Mouse (Mus musculus) right cerebral cortex, postnatal 36 days (tissue): ENCODE measurements around the gene Psd4.

ENCODE experiments used
- DNase-seq, 2 experiments: peaks; one replicate each; pipeline ENCODE4 v3.0.0; 2022; ENCODE audit warnings: low spot score in 2 of 2, mixed read lengths in 1 of 2

Gene Psd4

GRCm38 (mm10) chr2:24386158-24386963 lies 19.0 kb downstream of the Psd4 start:
- no peak for DNase-seq

DNA sequence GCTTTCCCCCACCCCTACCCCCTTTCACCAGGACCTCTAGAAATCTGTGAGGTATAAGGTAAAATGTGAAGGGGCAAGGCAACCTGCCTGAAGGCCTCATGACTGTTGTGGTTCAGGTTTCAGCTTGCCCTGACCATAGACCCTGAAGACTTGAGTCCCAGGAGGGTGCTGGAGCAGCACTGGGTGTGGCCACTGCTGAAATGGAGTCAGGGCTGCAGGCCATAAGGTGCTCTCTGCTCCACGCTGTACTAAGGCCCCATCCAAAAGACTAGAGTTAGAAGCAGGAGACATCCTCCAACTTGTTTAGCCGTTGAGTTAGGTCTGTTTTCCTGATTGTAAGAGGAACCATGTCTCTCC lies 19.6 kb downstream of the Psd4 start:
- no peak for DNase-seq

DNA sequence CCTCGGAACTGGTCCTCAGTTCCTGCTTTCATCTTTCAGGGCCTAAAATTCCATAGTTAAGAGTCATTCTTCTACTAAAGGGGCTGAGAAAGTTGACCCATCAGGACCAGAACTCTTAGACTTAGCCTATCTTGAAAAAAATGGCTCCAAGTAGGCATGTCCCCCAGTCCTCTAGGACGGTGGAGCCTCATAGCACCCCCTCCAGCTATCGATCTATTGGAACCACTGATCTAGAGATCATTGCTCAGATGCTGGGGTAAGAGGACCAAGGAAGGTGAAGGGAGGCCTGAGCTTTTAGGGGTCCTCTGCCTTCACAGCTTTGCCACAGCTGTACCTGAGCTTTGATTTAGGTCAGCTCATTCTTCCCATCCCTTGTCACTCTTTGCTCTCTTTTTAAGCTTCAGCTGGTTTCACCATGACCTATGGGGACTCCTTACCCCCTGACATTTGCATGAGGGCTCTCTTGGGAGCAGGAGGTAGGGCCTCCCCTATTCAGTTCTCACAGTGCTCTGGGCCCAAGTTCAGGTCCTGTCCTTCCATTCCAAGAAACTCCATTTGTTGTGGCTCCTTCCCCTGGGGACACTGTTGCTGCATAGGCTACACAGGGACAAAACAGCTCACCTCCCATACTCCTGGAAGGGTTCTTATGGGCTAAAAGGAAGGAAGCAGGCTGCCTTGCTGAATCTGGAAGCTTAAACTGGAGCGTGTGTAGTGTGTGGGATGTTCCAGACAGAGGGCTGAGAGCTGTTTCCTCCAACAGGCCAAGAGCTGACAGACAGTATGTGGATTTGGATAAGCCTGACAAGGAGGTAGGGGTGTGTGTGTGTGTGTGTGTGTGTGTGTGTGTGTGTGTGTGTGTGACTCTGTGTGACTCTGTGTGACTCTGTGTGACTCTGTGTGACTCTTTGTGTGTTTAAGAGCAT lies 20.2 kb downstream of the Psd4 start:
- peak; percentile 23 to 50 for DNase-seq

DNA sequence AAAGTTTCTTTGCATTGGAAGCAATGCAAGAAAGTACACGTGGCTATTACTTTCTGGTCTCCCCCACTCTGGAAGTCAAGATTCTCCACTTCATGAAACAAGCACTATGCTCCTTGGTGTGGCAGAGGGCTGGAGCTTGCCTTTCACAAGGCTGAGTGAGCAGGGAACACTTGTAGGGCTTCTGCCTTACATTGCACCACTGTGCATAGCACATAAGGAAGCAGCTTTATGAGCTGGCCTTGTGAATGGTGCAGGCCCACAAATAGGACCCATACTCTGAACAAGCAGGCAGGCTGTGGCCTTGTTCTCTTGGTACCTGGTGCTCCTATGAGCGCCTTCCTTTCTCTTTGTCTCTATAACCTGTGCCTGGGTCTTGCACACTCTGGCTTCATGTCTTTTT lies 25.9 kb downstream of the Psd4 start:
- DNase-seq = no peak

- DNase-seq = no peak
Observed at GRCm38 (mm10) chr2:24397115-24397514, 29.7 kb downstream of the Psd4 start.

DNA sequence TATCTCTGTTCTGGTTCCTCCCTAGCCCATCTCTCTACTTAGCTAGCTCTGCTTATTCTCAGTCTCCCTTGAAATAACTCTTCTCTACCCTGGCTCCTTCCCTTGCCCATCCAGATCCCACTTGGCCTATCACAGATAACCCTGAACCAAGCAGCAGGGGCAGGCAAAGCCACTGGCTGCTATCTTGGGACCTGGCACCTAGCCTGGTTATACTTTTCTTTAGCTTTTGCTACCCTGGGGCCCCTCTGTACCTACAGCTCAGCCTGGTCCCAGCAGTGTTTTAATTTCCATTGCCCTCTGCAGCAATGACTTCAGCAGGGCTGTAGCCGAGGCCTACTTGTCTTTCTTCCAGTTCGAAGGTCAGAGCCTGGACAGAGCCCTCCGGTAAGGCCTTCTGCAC lies 33.3 kb downstream of the Psd4 start:
- DNase-seq = no peak

DNA sequence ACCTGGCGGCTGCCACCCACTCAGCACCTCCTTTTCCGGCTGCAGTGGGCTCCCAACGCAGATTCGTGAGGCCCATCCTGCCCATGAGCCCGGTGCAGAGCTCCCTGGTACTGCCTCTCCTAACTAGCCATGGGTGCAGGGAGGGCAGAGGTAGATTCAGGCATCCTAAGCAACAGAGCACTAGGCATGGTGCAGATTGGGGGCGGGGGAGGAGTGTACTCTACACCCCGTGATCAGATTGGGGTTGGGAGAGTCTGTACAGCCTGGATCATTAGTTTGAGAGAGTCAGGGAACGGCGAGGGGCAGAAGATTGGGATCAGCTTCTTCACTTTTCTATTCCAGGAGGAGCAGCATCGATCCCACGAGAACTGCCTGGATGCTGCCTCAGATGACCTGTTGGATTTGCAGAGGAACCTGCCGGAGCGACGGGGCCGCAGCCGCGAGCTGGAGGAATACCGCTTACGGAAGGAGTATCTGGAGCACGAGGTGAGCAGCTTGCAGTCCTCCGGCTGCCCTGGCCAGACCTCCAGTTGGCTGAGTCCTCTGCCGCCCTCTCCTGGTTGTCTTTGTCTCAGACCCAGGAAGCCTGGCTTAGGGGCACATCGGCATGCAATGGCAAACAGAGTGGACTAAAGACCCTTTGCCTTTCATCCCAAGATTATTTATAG lies 38.1 kb downstream of the Psd4 start:
- DNase-seq = peak in 1 of 2 experiments; percentile 20

- DNase-seq = no peak
Observed at GRCm38 (mm10) chr2:24407701-24408485, 40.5 kb downstream of the Psd4 start.

DNA sequence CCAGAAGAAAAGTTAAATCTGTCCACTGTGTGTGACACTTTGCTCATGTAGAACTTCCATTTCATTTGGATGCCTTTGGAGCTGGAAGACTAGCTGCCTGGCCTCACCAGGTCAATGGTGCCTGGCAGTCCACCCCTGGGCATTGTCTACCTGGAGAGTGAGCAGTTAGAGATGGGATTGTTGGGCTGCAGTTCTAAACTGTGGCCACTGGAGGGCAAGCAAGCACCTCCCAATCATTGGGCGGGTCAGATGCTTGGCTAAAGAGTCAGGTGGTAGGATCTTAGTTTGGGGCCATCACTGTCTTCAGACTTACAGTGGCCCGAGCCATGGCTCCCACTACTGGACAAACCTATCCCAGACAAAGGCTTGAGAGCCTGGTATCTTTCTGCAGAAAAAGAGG lies 41.8 kb downstream of the Psd4 start:
- DNase-seq = peak; percentile 14 to 20

DNA sequence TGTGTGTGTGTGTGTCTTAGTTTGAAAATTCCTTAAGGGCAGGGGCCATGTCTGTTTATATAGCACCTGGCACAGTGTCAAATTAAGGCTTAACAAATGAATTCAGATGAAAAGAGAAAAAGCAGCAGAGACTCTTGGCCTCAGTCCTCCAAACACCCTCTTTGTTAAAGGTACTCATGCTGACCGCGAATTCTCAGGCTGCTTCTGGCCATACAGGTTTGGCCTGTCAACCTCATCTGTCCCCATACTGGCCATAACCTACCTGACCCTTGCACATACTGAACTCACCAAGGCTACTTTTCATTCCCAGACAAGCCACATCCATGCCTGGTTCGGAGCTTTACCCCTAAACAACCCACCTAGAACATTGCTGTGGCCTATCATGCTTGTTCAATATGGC lies 45.8 kb downstream of the Psd4 start:
- DNase-seq = no peak

DNA sequence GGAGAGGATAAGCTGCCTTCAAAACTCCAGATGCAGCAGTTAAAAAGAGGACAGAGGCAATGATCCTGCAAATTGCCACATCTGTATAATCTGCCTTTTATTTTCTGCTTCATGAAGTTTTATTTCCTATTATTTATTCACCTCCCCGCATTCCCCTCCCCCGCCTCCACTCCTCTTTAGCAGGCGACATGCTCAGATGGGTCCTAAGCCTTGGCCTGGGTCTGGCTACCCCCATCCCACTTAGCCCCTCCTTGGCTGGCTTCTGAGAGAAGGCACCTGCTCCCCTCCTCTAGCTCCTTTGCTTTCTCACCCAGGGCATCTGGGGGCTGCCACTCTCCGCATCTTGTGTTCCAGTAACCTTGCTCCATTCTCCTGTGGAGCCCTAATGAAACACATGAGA lies 46.3 kb downstream of the Psd4 start:
- DNase-seq = no peak

DNA sequence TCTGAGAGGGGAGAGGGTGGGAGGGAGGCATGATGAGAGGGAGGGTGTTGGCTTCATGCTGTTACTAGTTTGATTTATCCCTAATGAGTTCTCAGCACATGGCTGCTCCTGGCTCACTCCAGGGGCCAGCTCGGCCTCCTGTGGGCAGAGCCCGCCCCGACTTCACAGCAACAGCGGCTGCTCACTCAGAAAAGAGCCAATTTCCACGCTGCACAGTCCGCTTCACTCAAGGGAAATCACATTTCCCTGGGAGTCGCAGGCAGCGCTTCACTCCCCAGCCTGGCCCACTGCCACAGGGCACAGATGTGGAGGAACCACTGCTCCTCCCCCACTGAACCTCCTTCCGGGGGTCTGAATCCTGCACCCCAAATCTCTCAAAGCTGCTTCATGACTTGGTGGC lies 49.3 kb downstream of the Psd4 start:
- DNase-seq = no peak

DNA sequence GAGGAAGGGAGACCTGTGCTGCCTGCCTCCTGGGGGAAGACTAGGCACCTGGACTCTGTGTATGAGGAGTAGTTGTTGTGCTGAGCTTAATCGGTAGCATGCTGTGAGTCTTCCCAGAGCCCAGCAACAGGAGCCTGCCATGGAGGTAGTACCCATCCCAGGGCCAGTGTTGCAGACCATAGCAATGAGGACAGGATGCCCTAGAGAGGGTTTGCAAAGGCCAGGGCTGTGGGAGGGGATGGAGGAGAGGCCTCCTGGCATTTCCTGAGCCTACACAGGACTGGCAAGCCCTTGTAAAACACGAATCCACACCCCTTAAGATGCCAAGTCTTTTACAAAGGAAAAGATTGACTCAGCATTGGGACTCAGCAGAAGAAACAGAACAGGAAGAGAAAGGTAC lies 49.7 kb downstream of the Psd4 start:
- no peak for DNase-seq

- no peak for DNase-seq
Observed at GRCm38 (mm10) chr2:24417564-24417963, 50.2 kb downstream of the Psd4 start.

DNA sequence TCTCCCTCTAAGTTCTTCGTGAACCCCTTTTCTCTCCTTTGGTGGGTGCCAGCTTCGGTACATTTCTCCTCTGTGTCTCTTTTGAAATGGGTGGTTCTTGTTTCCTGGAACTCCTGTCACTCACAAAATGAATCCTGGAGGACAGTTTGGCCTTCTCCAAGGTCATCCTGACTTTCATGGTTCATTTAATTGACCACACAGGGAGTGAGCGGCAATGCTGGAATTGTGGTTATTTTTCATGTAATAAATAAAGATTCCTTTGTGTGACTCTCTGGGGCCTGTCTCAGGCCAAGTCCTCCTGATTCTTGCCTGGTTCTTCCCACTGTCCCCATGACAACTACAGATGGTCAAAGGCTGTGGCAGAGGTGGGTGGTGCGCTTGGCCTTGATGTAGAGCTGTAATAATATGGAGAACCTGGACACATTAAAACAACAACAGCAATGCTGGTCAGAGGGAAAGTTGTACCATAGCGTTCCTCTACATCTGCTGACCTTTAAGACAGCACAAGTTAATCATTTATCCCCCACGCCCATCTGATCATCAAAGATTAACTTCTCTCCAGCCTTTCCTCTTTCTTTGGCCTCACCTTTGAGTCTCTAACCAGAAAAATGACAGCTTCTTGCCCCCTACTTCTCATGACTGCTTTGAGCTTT lies 54.0 kb downstream of the Psd4 start:
- DNase-seq = no peak

- DNase-seq = no peak
Observed at GRCm38 (mm10) chr2:24422815-24423214, 55.4 kb downstream of the Psd4 start.

DNA sequence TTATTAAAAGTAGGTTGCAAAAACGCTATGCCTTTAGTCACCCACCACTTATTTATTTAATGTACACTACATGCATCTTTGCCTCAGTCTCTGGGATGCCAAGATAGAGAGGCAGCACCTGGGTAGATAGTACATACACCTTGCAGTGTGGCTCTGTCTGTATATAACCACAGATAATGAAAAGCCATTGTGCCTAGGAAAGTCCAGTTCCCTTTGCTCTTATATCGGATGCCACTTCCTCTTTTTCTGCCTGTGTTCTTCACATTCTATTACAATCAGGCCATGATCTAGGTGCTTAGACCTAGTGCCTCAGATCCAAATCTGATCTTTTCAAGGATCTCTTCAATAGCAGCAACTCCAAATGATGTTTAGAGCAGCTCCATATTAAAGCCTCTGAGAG lies 58.2 kb downstream of the Psd4 start:
- no peak for DNase-seq

DNA sequence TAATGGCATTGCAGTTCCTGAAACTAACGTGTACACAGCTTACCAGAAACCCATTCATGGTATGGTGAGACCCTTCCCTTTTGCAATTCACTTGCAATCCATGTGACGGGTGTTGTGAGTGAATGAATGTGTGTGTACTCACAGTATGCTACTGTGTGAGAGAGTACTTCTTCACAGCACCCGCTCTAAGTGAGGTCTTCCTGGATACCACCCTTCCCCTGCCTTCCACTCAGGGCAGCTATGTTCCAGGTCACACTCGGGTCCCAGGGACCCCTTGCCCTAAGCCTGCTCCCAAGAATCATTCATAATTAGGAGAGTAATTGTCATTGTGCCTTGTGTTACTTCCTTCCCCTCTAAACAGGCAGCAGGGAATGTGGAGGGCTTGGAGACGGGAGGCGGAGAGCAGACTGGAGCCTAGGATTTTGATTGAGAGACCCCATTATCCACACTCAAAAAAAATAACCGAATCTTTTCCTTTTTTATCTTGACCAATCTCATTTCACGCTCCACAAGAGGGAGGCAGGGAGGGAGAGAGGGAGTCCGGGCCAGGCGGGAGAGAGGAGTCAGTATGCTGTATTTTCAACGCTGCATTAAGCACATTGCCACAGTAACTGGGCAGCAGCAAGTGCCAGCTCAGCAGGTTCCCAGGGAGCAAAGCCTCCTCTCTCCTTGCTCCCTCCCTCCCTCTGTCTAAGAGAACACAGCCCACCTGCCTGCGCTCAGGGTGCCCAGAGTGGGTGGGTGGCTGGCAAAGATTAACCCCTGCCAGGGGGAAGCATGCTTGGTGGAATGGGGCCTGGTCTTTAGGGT lies 60.7 kb downstream of the Psd4 start:
- DNase-seq = no peak

GRCm38 (mm10) chr2:24429806-24430205 lies 62.4 kb downstream of the Psd4 start:
- DNase-seq = no peak

DNA sequence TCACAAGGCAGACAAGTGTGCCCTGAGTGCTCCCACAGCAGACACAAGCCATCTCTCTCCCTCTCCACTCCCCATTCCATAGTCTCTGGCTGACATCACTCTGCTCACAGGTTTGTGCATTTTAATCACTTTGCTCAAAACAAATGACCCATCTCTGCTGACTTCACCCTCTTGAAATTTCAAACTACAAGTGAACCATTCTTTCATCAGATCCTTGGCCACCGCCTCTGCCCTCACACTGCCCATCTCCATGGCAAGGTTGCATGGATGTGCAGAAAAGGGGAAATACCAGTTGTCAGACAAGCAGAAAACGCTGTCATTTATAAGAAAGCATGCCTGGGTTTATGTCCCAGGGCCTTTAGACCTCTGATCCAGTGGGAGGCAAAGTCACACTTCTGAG lies 67.3 kb downstream of the Psd4 start:
- DNase-seq = no peak
